Mouse (Mus musculus): ENCODE results near the gene Rex1bd. TPM values are rescaled to one million over a fixed set of nuclear protein-coding genes. Genes with fewer than 3 reads are reported as not detected.
"Not testable (repeated sequence)": the region's sequence is repeated elsewhere in the genome, so short reads cannot be mapped to it uniquely, and the experiment has no call there.

The Rex1bd gene
- polyA plus RNA-seq, 1 experiment from 2014 or later, result 199 TPM

- DNase-seq (ENCODE audit: low spot score) (peak; percentile 99), ATAC-seq (peak; percentile 86)
- peak overlapping the region; percentile 68 for H3K9ac ChIP-seq (ENCODE audit: low read length)
- WGBS, result under 1% methylated on average over 51 of the region's 51 CpGs
- H3K9me3 ChIP-seq (replicated peaks; ENCODE audit: control insufficient read depth, low read length), result no peaks in the 10 kb centered on the region
- peak overlapping the region; percentile 62 for H3K4me3 ChIP-seq (ENCODE audit: low read depth, low read length)
- H3K4me2 ChIP-seq (ENCODE audit: low read length), result peak overlapping the region; percentile 85
- peaks cover 6% of the 10 kb centered on the region for H3K4me1 ChIP-seq (ENCODE audit: control insufficient read depth, insufficient read depth, low read length)
- peak overlapping the region; percentile 89 for H3K27ac ChIP-seq (ENCODE audit: low read depth, low read length)
- no peaks in the 10 kb centered on the region for H3K27me3 ChIP-seq (replicated peaks; ENCODE audit: control insufficient read depth, insufficient read depth, low read length)
- H3K36me3 ChIP-seq (ENCODE audit: control insufficient read depth, insufficient read depth, low read length), result 0 out of 2 replicates have a peak, but pooled peaks cover 12% of the 10 kb centered on the region
Measured at GRCm38 (mm10) chr8:70522592-70523403, 16.2 kb upstream of the Rex1bd start.

GRCm38 (mm10) chr8:70519606-70520005 lies 13.1 kb upstream of the Rex1bd start:
- no peaks in the 10 kb centered on the region for H3K27me3 ChIP-seq (replicated peaks; ENCODE audit: control insufficient read depth, insufficient read depth, low read length)
- H3K9ac ChIP-seq (ENCODE audit: low read length), result no peak overlapping the region
- peaks cover 25% of the 10 kb centered on the region; the same call in 1 of the 2 replicates for H3K36me3 ChIP-seq (ENCODE audit: control insufficient read depth, insufficient read depth, low read length)
- no peak for DNase-seq (ENCODE audit: low spot score)
- no peak for ATAC-seq
- H3K27ac ChIP-seq (ENCODE audit: low read depth, low read length), result no peak overlapping the region
- 65% methylated on average over 2 of the region's 2 CpGs for WGBS
- no peaks in the 10 kb centered on the region for H3K9me3 ChIP-seq (replicated peaks; ENCODE audit: control insufficient read depth, low read length)
- peaks cover 6% of the 10 kb centered on the region for H3K4me1 ChIP-seq (ENCODE audit: control insufficient read depth, insufficient read depth, low read length)
- H3K4me2 ChIP-seq (ENCODE audit: low read length), result no peak overlapping the region
- no peak overlapping the region for H3K4me3 ChIP-seq (ENCODE audit: low read depth, low read length)

GRCm38 (mm10) chr8:70519043-70519442 lies 12.5 kb upstream of the Rex1bd start:
- H3K27me3 ChIP-seq (replicated peaks; ENCODE audit: control insufficient read depth, insufficient read depth, low read length), result no peaks in the 10 kb centered on the region
- no peak overlapping the region for H3K4me3 ChIP-seq (ENCODE audit: low read depth, low read length)
- H3K36me3 ChIP-seq (ENCODE audit: control insufficient read depth, insufficient read depth, low read length), result peaks cover 30% of the 10 kb centered on the region
- H3K9me3 ChIP-seq (replicated peaks; ENCODE audit: control insufficient read depth, low read length), result no peaks in the 10 kb centered on the region
- ATAC-seq, result no peak
- WGBS, result 92% methylated on average over 6 of the region's 6 CpGs
- H3K4me2 ChIP-seq (ENCODE audit: low read length), result no peak overlapping the region
- DNase-seq (ENCODE audit: low spot score), result no peak
- H3K9ac ChIP-seq (ENCODE audit: low read length), result no peak overlapping the region
- no peak overlapping the region for H3K27ac ChIP-seq (ENCODE audit: low read depth, low read length)
- H3K4me1 ChIP-seq (ENCODE audit: control insufficient read depth, insufficient read depth, low read length), result peaks cover 6% of the 10 kb centered on the region

- Histone ChIP-seq H3K9ac (ENCODE audit: low read length) (no peak overlapping the region), H3K9me3 (replicated peaks; ENCODE audit: control insufficient read depth, low read length) (no peaks in the 10 kb centered on the region), H3K4me3 (ENCODE audit: low read depth, low read length) (no peak overlapping the region), H3K36me3 (ENCODE audit: control insufficient read depth, insufficient read depth, low read length) (peaks cover 40% of the 10 kb centered on the region), H3K4me1 (ENCODE audit: control insufficient read depth, insufficient read depth, low read length) (peaks cover 3% of the 10 kb centered on the region), H3K27me3 (replicated peaks; ENCODE audit: control insufficient read depth, insufficient read depth, low read length) (no peaks in the 10 kb centered on the region), H3K27ac (ENCODE audit: low read depth, low read length) (no peak overlapping the region), H3K4me2 (ENCODE audit: low read length) (no peak overlapping the region)
- WGBS, result 74% methylated on average over 10 of the region's 10 CpGs
- ATAC-seq, result no peak
- no peak for DNase-seq (ENCODE audit: low spot score)
Measured at GRCm38 (mm10) chr8:70517940-70518643, 11.5 kb upstream of the Rex1bd start.

- H3K27ac ChIP-seq (ENCODE audit: low read depth, low read length), result no peak overlapping the region
- H3K4me1 ChIP-seq (ENCODE audit: control insufficient read depth, insufficient read depth, low read length), result peaks cover 10% of the 10 kb centered on the region
- H3K4me3 ChIP-seq (ENCODE audit: low read depth, low read length), result no peak overlapping the region
- H3K4me2 ChIP-seq (ENCODE audit: low read length), result no peak overlapping the region
- WGBS, result 52% methylated on average over 2 of the region's 2 CpGs
- H3K9ac ChIP-seq (ENCODE audit: low read length), result no peak overlapping the region
- H3K36me3 ChIP-seq (ENCODE audit: control insufficient read depth, insufficient read depth, low read length), result peaks cover 39% of the 10 kb centered on the region
- no peak for ATAC-seq
- H3K27me3 ChIP-seq (replicated peaks; ENCODE audit: control insufficient read depth, insufficient read depth, low read length), result no peaks in the 10 kb centered on the region
- no peaks in the 10 kb centered on the region for H3K9me3 ChIP-seq (replicated peaks; ENCODE audit: control insufficient read depth, low read length)
- DNase-seq (ENCODE audit: low spot score), result no peak
Measured at GRCm38 (mm10) chr8:70513441-70513840, 6.9 kb upstream of the Rex1bd start.

- H3K4me3 ChIP-seq (ENCODE audit: low read depth, low read length), result no peak overlapping the region
- H3K4me1 ChIP-seq (ENCODE audit: control insufficient read depth, insufficient read depth, low read length), result peaks cover 10% of the 10 kb centered on the region
- no peak overlapping the region for H3K9ac ChIP-seq (ENCODE audit: low read length)
- no peak overlapping the region for H3K27ac ChIP-seq (ENCODE audit: low read depth, low read length)
- peaks cover 40% of the 10 kb centered on the region for H3K36me3 ChIP-seq (ENCODE audit: control insufficient read depth, insufficient read depth, low read length)
- no peaks in the 10 kb centered on the region for H3K27me3 ChIP-seq (replicated peaks; ENCODE audit: control insufficient read depth, insufficient read depth, low read length)
- 92% methylated on average over 11 of the region's 11 CpGs for WGBS
- H3K4me2 ChIP-seq (ENCODE audit: low read length), result no peak overlapping the region
- ATAC-seq (no peak), DNase-seq (ENCODE audit: low spot score) (no peak)
- no peaks in the 10 kb centered on the region for H3K9me3 ChIP-seq (replicated peaks; ENCODE audit: control insufficient read depth, low read length)
Measured at GRCm38 (mm10) chr8:70512253-70512903, 5.8 kb upstream of the Rex1bd start.

- H3K36me3 ChIP-seq (ENCODE audit: control insufficient read depth, insufficient read depth, low read length), result peaks cover 44% of the 10 kb centered on the region
Measured at GRCm38 (mm10) chr8:70511770-70512169, 5.2 kb upstream of the Rex1bd start.

GRCm38 (mm10) chr8:70511174-70511573 lies 4.6 kb upstream of the Rex1bd start:
- DNase-seq (ENCODE audit: low spot score); ATAC-seq; H3K4me1 ChIP-seq (ENCODE audit: control insufficient read depth, insufficient read depth, low read length); H3K9me3 ChIP-seq (replicated peaks; ENCODE audit: control insufficient read depth, low read length); H3K9ac ChIP-seq (ENCODE audit: low read length); H3K27me3 ChIP-seq (replicated peaks; ENCODE audit: control insufficient read depth, insufficient read depth, low read length): not testable (repeated sequence)
- H3K4me2 ChIP-seq (ENCODE audit: low read length), result peak overlapping the region; percentile 43
- 0 out of 2 replicates have a peak overlapping the region, but pooled peaks have one; percentile 93 for H3K27ac ChIP-seq (ENCODE audit: low read depth, low read length)
- H3K4me3 ChIP-seq (ENCODE audit: low read depth, low read length), result peak overlapping the region; percentile 97
- whole genome bisulfite sequencing, result 91% methylated on average over 6 of the region's 6 CpGs
- peaks cover 41% of the 10 kb centered on the region for H3K36me3 ChIP-seq (ENCODE audit: control insufficient read depth, insufficient read depth, low read length)

More at GRCm38 (mm10) chr8:70511770-70512169, 5.2 kb upstream of the Rex1bd start:
- WGBS, result 94% methylated on average over 2 of the region's 2 CpGs
- Histone ChIP-seq H3K4me3 (ENCODE audit: low read depth, low read length) (no peak overlapping the region), H3K4me2 (ENCODE audit: low read length) (no peak overlapping the region), H3K27ac (ENCODE audit: low read depth, low read length) (no peak overlapping the region), H3K9me3 (replicated peaks; ENCODE audit: control insufficient read depth, low read length) (no peaks in the 10 kb centered on the region), H3K9ac (ENCODE audit: low read length) (no peak overlapping the region), H3K4me1 (ENCODE audit: control insufficient read depth, insufficient read depth, low read length) (peaks cover 10% of the 10 kb centered on the region), H3K27me3 (replicated peaks; ENCODE audit: control insufficient read depth, insufficient read depth, low read length) (no peaks in the 10 kb centered on the region)
- DNase-seq (ENCODE audit: low spot score) (no peak), ATAC-seq (no peak)

All from forebrain, embryonic 14.5 days (tissue).